ENCODE assay signal across 8 mouse cellular contexts in genomic region chr11:103363214-103364148, GRCm38 (mm10). TPM values are rescaled to one million over a fixed set of nuclear protein-coding genes. Genes with fewer than 3 reads are reported as not detected.
A peak's percentile ranks its signal among the peaks of the same experiment; 100 is the strongest.
DNase-seq lines count a peak whose midpoint lies in the region; ATAC-seq lines count a peak whose summit lies in the region.

Gene Arhgap27, minus strand, starts transcription at chr11:103363692.

- peaks cover 22% of the 10 kb centered on the region for H3K36me3 ChIP-seq in forebrain, embryonic 10.5 days (replicated peaks)
- 0 out of 2 replicates have a peak, but pooled peaks cover 3% of the 10 kb centered on the region for H3K36me3 ChIP-seq in heart, embryonic 16.5 days (ENCODE audit: control insufficient read depth, insufficient read depth)
- peaks cover 7% of the 10 kb centered on the region for H3K36me3 ChIP-seq in lung, embryonic 16.5 days (ENCODE audit: control insufficient read depth, insufficient read depth, low read length)

- peak; percentile 84 for DNase-seq in adrenal gland, adult 2 months
- peak; percentile 44 for DNase-seq in forebrain, embryonic 10.5 days (ENCODE audit: extremely low spot score, low spot score)
- DNase-seq in kidney, postnatal 14 days = peak; percentile 90
- peak; percentile 32 for DNase-seq in ovary, postnatal 10 days (ENCODE audit: low spot score)
- peak; percentile 43 to 76 for DNase-seq in urinary bladder, postnatal 36 days (ENCODE audit: low spot score in 2 of 2)

- H3K4me2 ChIP-seq in heart, embryonic 16.5 days (ENCODE audit: low read depth, low read length) = peak within 1 kb of the TSS; percentile 94
- H3K4me2 ChIP-seq in lung, embryonic 16.5 days (ENCODE audit: low read depth, low read length) = peak within 1 kb of the TSS; percentile 94

- peaks cover 79% of the 10 kb centered on the region for H3K27me3 ChIP-seq in forebrain, embryonic 10.5 days (ENCODE audit: poor library complexity, severe bottlenecking)
- peaks cover 19% of the 10 kb centered on the region for H3K27me3 ChIP-seq in heart, embryonic 16.5 days (ENCODE audit: control insufficient read depth, insufficient read depth, low read length)
- H3K27me3 ChIP-seq in lung, embryonic 16.5 days (ENCODE audit: control insufficient read depth, insufficient read depth, low read depth, low read length) = peaks cover 32% of the 10 kb centered on the region

- peak within 1 kb of the TSS; percentile 76 for H3K27ac ChIP-seq in forebrain, embryonic 10.5 days
- peak within 1 kb of the TSS; percentile 79 for H3K27ac ChIP-seq in heart, embryonic 16.5 days (ENCODE audit: low read length)
- peak within 1 kb of the TSS; percentile 93 for H3K27ac ChIP-seq in lung, embryonic 16.5 days (ENCODE audit: low read length)

- H3K9me3 ChIP-seq in forebrain, embryonic 10.5 days = no peaks in the 10 kb centered on the region
- no peaks in the 10 kb centered on the region for H3K9me3 ChIP-seq in heart, embryonic 16.5 days (replicated peaks; ENCODE audit: control insufficient read depth, low read length)
- no peaks in the 10 kb centered on the region for H3K9me3 ChIP-seq in lung, embryonic 16.5 days (ENCODE audit: control insufficient read depth, low read length)

- 2% methylated on average over 35 of the region's 35 CpGs for WGBS in forebrain, embryonic 10.5 days
- 4% methylated on average over 35 of the region's 35 CpGs for WGBS in heart, embryonic 16.5 days
- WGBS in lung, embryonic 16.5 days = under 1% methylated on average over 35 of the region's 35 CpGs

- peak within 1 kb of the TSS; percentile 55 for H3K4me3 ChIP-seq in forebrain, embryonic 10.5 days
- H3K4me3 ChIP-seq in heart, embryonic 16.5 days (ENCODE audit: low read length) = peak within 1 kb of the TSS; percentile 56
- H3K4me3 ChIP-seq in lung, embryonic 16.5 days (ENCODE audit: low read length) = peak within 1 kb of the TSS; percentile 53

- ATAC-seq in CD4-positive, CD25-positive, alpha-beta regulatory T cell, adult 4 months = peak; percentile 66
- peak; percentile 49 for ATAC-seq in heart, embryonic 16.5 days (replicated peaks; ENCODE audit: extremely low read depth, insufficient read depth, low FRiP score)
- peak; percentile 60 for ATAC-seq in lung, embryonic 16.5 days (ENCODE audit: low read depth)

- peak within 1 kb of the TSS; percentile 74 for H3K9ac ChIP-seq in heart, embryonic 16.5 days (ENCODE audit: low read length)
- H3K9ac ChIP-seq in lung, embryonic 16.5 days (ENCODE audit: low read length) = peak within 1 kb of the TSS; percentile 78

- H3K4me1 ChIP-seq in forebrain, embryonic 10.5 days = peaks cover 61% of the 10 kb centered on the region
- peaks cover 35% of the 10 kb centered on the region for H3K4me1 ChIP-seq in heart, embryonic 16.5 days (ENCODE audit: control insufficient read depth, insufficient read depth, low read length)
- peaks cover 26% of the 10 kb centered on the region for H3K4me1 ChIP-seq in lung, embryonic 16.5 days (replicated peaks; ENCODE audit: control insufficient read depth, insufficient read depth, low read length)

RNA-seq across cellular contexts. Expression of gene Arhgap27, which starts in this region (rescaled TPM):
- polyA plus RNA-seq in CD4-positive, CD25-positive, alpha-beta regulatory T cell, adult 4 months (2017; shearing (Covaris generic)) = 10 to 100 TPM; 21.4 to 36.6 TPM
- 10 to 100 TPM; 10.3 to 12.2 TPM for total RNA-seq in adrenal gland, adult 2 months (2021)
- polyA plus RNA-seq in adrenal gland, adult 2 months (2012; rRNA removed) = 34.7 and 42.5 TPM in 2 replicates
- polyA plus RNA-seq in forebrain, embryonic 10.5 days (2016; fragmentation: Nextera tagmentation; extraction: Ambion mirVana) = 3.7 and 3.8 TPM in 2 replicates
- polyA plus RNA-seq in heart, embryonic 16.5 days (2015; fragmentation: Nextera tagmentation; extraction: Ambion mirVana) = 7.5 and 8.5 TPM in 2 replicates
- 14.1 and 15.7 TPM in 2 replicates for polyA plus RNA-seq in lung, embryonic 16.5 days (2015; fragmentation: Nextera tagmentation; extraction: Ambion mirVana)

Comparison
In these comparisons a context has a peak if more than half of its experiments do, and no peak if none do; other contexts are left out.
1. Peak in every context shown above with its lines: DNase-seq, ATAC-seq, H3K4me3 ChIP-seq and H3K27ac ChIP-seq.
2. DNase-seq: peak in every context shown above with its lines; median percentile 90 in kidney, postnatal 14 days; 84 in adrenal gland, adult 2 months; 60 in urinary bladder, postnatal 36 days; 44 in forebrain, embryonic 10.5 days; 32 in ovary, postnatal 10 days.